Mouse (Mus musculus) neural tube, embryonic 15.5 days (tissue): ENCODE data around the gene Bicc1. TPM values are rescaled to one million over a fixed set of nuclear protein-coding genes. Genes with fewer than 3 reads are reported as not detected.

Source experiments
- ATAC-seq: fragments of 200-750 bp; cut with Nextera tagmentation; 2 replicates; pipeline ENCODE4 v1.8.0; 2017; ENCODE audit warnings: mild to moderate bottlenecking, moderate TSS enrichment, moderate library complexity; ENCODE audit not compliant: low FRiP score
- H3K27ac ChIP-seq: fragments of 300-500 bp; sonication (generic); replicated peaks from 2 replicates; pipeline ENCODE4 v1.5.1; 2015; ENCODE audit warnings: mild to moderate bottlenecking, inconsistent platforms
- H3K27me3 ChIP-seq: fragments of 300-500 bp; sonication (generic); replicated peaks from 2 replicates; pipeline ENCODE4 v1.6.1; 2015; ENCODE audit warnings: inconsistent platforms
- H3K36me3 ChIP-seq: fragments of 300-500 bp; sonication (generic); 2 replicates; pipeline ENCODE4 v1.6.1; 2015; ENCODE audit warnings: inconsistent platforms
- H3K4me1 ChIP-seq: fragments of 300-500 bp; sonication (generic); 2 replicates; pipeline ENCODE4 v1.6.1; 2015; ENCODE audit warnings: inconsistent platforms
- H3K4me2 ChIP-seq: fragments of 300-500 bp; sonication (generic); 2 replicates; pipeline ENCODE4 v1.6.1; 2015; ENCODE audit warnings: inconsistent platforms, mild to moderate bottlenecking, moderate library complexity
- H3K4me3 ChIP-seq: fragments of 300-500 bp; sonication (generic); replicated peaks from 2 replicates; pipeline ENCODE4 v1.5.1; 2015; ENCODE audit warnings: mild to moderate bottlenecking, inconsistent platforms
- H3K9ac ChIP-seq: fragments of 300-500 bp; sonication (generic); replicated peaks from 2 replicates; pipeline ENCODE4 v1.6.1; 2015; ENCODE audit warnings: mild to moderate bottlenecking, inconsistent platforms
- H3K9me3 ChIP-seq: fragments of 300-500 bp; sonication (generic); replicated peaks from 2 replicates; pipeline ENCODE4 v1.6.1; 2016; ENCODE audit warnings: inconsistent platforms
- WGBS: fragments of 180-500 bp; shearing (Covaris S2); methylation state at CpG from one replicate; pipeline ENCODE4 v1.1.7; 2015; ENCODE audit warnings: mixed read lengths; 5-methylcytosine and 5-hydroxymethylcytosine counted together
- polyA plus RNA-seq: library from polyadenylated mRNA; unstranded; fragments of >200 nt; fragmentation: Nextera tagmentation; extraction: Ambion mirVana; gene quantifications from 2 replicates; pipeline ENCODE4 v1.2.1, GENCODE M21; 2015

Gene Bicc1
- polyA plus RNA-seq, 1 experiment from 2014 or later, result 5.8 TPM

GRCm38 (mm10) chr10:71120121-71120768 lies 39.3 kb downstream of the Bicc1 start:
- Histone ChIP-seq H3K27me3 (no peaks in the 10 kb centered on the region), H3K27ac (no peak overlapping the region), H3K4me1 (no peaks in the 10 kb centered on the region), H3K4me2 (no peak overlapping the region), H3K4me3 (no peak overlapping the region), H3K9me3 (no peaks in the 10 kb centered on the region), H3K36me3 (no peaks in the 10 kb centered on the region), H3K9ac (no peak overlapping the region)
- WGBS, result 83% methylated on average over 14 of the region's 14 CpGs
- ATAC-seq, result no peak

GRCm38 (mm10) chr10:71119120-71119847 lies 40.2 kb downstream of the Bicc1 start:
- H3K4me2 ChIP-seq, result no peak overlapping the region

GRCm38 (mm10) chr10:71117766-71118165 lies 41.7 kb downstream of the Bicc1 start:
- H3K9ac ChIP-seq, result no peak overlapping the region
- H3K4me2 ChIP-seq, result no peak overlapping the region
- no peak overlapping the region for H3K27ac ChIP-seq
- H3K4me3 ChIP-seq, result no peak overlapping the region
- ATAC-seq, result no peak
- WGBS, result 94% methylated on average over 7 of the region's 7 CpGs
- H3K9me3 ChIP-seq, result no peaks in the 10 kb centered on the region
- H3K4me1 ChIP-seq, result no peaks in the 10 kb centered on the region
- H3K27me3 ChIP-seq, result no peaks in the 10 kb centered on the region
- H3K36me3 ChIP-seq, result no peaks in the 10 kb centered on the region

More at GRCm38 (mm10) chr10:71119120-71119847, 40.2 kb downstream of the Bicc1 start:
- no peaks in the 10 kb centered on the region for H3K27me3 ChIP-seq
- 66% methylated on average over 15 of the region's 15 CpGs for WGBS
- no peak overlapping the region for H3K4me3 ChIP-seq
- H3K27ac ChIP-seq, result no peak overlapping the region
- no peak for ATAC-seq
- H3K36me3 ChIP-seq, result no peaks in the 10 kb centered on the region
- H3K4me1 ChIP-seq, result no peaks in the 10 kb centered on the region
- H3K9me3 ChIP-seq, result no peaks in the 10 kb centered on the region
- no peak overlapping the region for H3K9ac ChIP-seq

GRCm38 (mm10) chr10:71114260-71114920 lies 45.1 kb downstream of the Bicc1 start:
- Histone ChIP-seq H3K4me1 (no peaks in the 10 kb centered on the region), H3K27ac (no peak overlapping the region), H3K4me2 (no peak overlapping the region), H3K27me3 (no peaks in the 10 kb centered on the region), H3K36me3 (no peaks in the 10 kb centered on the region), H3K9me3 (no peaks in the 10 kb centered on the region), H3K9ac (no peak overlapping the region), H3K4me3 (no peak overlapping the region)
- no peak for ATAC-seq
- WGBS, result 86% methylated on average over 10 of the region's 10 CpGs

- no peaks in the 10 kb centered on the region for H3K4me1 ChIP-seq
- no peaks in the 10 kb centered on the region for H3K36me3 ChIP-seq
- WGBS, result 96% methylated on average over 9 of the region's 9 CpGs
- H3K4me3 ChIP-seq, result no peak overlapping the region
- H3K4me2 ChIP-seq, result no peak overlapping the region
- H3K9ac ChIP-seq, result no peak overlapping the region
- no peak for ATAC-seq
- no peaks in the 10 kb centered on the region for H3K9me3 ChIP-seq
- H3K27ac ChIP-seq, result no peak overlapping the region
- no peaks in the 10 kb centered on the region for H3K27me3 ChIP-seq
Observed at GRCm38 (mm10) chr10:71106491-71107205, 52.9 kb downstream of the Bicc1 start.

- no peaks in the 10 kb centered on the region for H3K36me3 ChIP-seq
- no peak for ATAC-seq
- no peaks in the 10 kb centered on the region for H3K27me3 ChIP-seq
- no peak overlapping the region for H3K4me3 ChIP-seq
- WGBS, result 74% methylated on average over 6 of the region's 6 CpGs
- H3K4me2 ChIP-seq, result no peak overlapping the region
- no peaks in the 10 kb centered on the region for H3K9me3 ChIP-seq
- H3K27ac ChIP-seq, result no peak overlapping the region
- H3K9ac ChIP-seq, result no peak overlapping the region
- H3K4me1 ChIP-seq, result no peaks in the 10 kb centered on the region; the same call in 1 of the 2 replicates
Observed at GRCm38 (mm10) chr10:71104791-71105190, 54.7 kb downstream of the Bicc1 start.

- no peaks in the 10 kb centered on the region for H3K9me3 ChIP-seq
- 41% methylated on average over 8 of the region's 8 CpGs for WGBS
- H3K9ac ChIP-seq, result no peak overlapping the region
- no peak overlapping the region for H3K4me3 ChIP-seq
- ATAC-seq, result no peak
- no peaks in the 10 kb centered on the region for H3K27me3 ChIP-seq
- no peaks in the 10 kb centered on the region for H3K36me3 ChIP-seq
- H3K27ac ChIP-seq, result no peak overlapping the region
- H3K4me2 ChIP-seq, result no peak overlapping the region
- H3K4me1 ChIP-seq, result no peaks in the 10 kb centered on the region; the same call in 1 of the 2 replicates
Observed at GRCm38 (mm10) chr10:71100815-71101499, 58.5 kb downstream of the Bicc1 start.

GRCm38 (mm10) chr10:71094707-71095254 lies 64.7 kb downstream of the Bicc1 start:
- no peak overlapping the region for H3K27ac ChIP-seq
- no peak overlapping the region for H3K9ac ChIP-seq
- no peaks in the 10 kb centered on the region for H3K4me1 ChIP-seq
- WGBS, result 92% methylated on average over 8 of the region's 8 CpGs
- ATAC-seq, result no peak
- H3K27me3 ChIP-seq, result no peaks in the 10 kb centered on the region
- no peak overlapping the region for H3K4me2 ChIP-seq
- no peaks in the 10 kb centered on the region for H3K9me3 ChIP-seq
- H3K4me3 ChIP-seq, result no peak overlapping the region
- H3K36me3 ChIP-seq, result no peaks in the 10 kb centered on the region

- H3K9me3 ChIP-seq, result no peaks in the 10 kb centered on the region
- no peak overlapping the region for H3K4me2 ChIP-seq
- 93% methylated on average over 2 of the region's 2 CpGs for WGBS
- H3K27ac ChIP-seq, result no peak overlapping the region
- no peaks in the 10 kb centered on the region for H3K36me3 ChIP-seq
- no peak overlapping the region for H3K4me3 ChIP-seq
- no peaks in the 10 kb centered on the region for H3K27me3 ChIP-seq
- ATAC-seq, result no peak
- no peaks in the 10 kb centered on the region for H3K4me1 ChIP-seq
- no peak overlapping the region for H3K9ac ChIP-seq
Observed at GRCm38 (mm10) chr10:71093312-71093711, 66.2 kb downstream of the Bicc1 start.

- Histone ChIP-seq H3K4me2 (no peak overlapping the region), H3K27me3 (no peaks in the 10 kb centered on the region), H3K36me3 (no peaks in the 10 kb centered on the region), H3K9me3 (no peaks in the 10 kb centered on the region), H3K4me3 (no peak overlapping the region), H3K27ac (no peak overlapping the region), H3K4me1 (no peaks in the 10 kb centered on the region), H3K9ac (no peak overlapping the region)
- ATAC-seq, result no peak
- WGBS, result 88% methylated on average over 4 of the region's 4 CpGs
Observed at GRCm38 (mm10) chr10:71087359-71087716, 72.2 kb downstream of the Bicc1 start.
